Mouse (Mus musculus) heart, embryonic 14.5 days (tissue): Measurements from ENCODE around the gene Nkx2-3. TPM values are rescaled to one million over a fixed set of nuclear protein-coding genes. Genes with fewer than 3 reads are reported as not detected.

Experiments
- ATAC-seq: fragments of 200-750 bp; cut with Nextera tagmentation; 2 replicates; pipeline ENCODE4 v1.8.0; 2017; ENCODE audit warnings: low read depth, moderate TSS enrichment; ENCODE audit not compliant: insufficient number of reproducible peaks, insufficient read depth, low FRiP score
- H3K27ac ChIP-seq, 2 experiments: fragments of 200-500 bp in 1 of 2; fragments of 300-500 bp in 1 of 2; sonication (generic) in 1 of 2; replicated peaks in 1 of 2; 2 replicates each; pipeline ENCODE4 v1.5.1; 2012 to 2014; ENCODE audit warnings: low read depth in 2 of 2, low read length in 2 of 2, control low read depth in 1 of 2, mild to moderate bottlenecking in 1 of 2, mixed read lengths in 1 of 2; ENCODE audit not compliant: control insufficient read depth in 1 of 2, insufficient read depth in 1 of 2
- H3K27me3 ChIP-seq: fragments of 300-500 bp; sonication (generic); 2 replicates; pipeline ENCODE4 v1.6.1; 2014; ENCODE audit warnings: mild to moderate bottlenecking, low read length, control low read depth; ENCODE audit not compliant: control insufficient read depth, insufficient read depth
- H3K36me3 ChIP-seq: fragments of 300-500 bp; sonication (generic); 2 replicates; pipeline ENCODE4 v1.6.1; 2014; ENCODE audit warnings: mild to moderate bottlenecking, control low read depth, low read length, mixed read lengths; ENCODE audit not compliant: control insufficient read depth, insufficient read depth
- H3K4me1 ChIP-seq, 2 experiments: fragments of 200-500 bp in 1 of 2; fragments of 300-500 bp in 1 of 2; sonication (generic) in 1 of 2; 2 replicates each; pipeline ENCODE4 v1.6.1; 2012 to 2014; ENCODE audit warnings: low read length in 2 of 2, control low read depth in 1 of 2, mixed read lengths in 1 of 2; ENCODE audit not compliant: control insufficient read depth in 2 of 2, insufficient read depth in 2 of 2
- H3K4me2 ChIP-seq: fragments of 300-500 bp; sonication (generic); 2 replicates; pipeline ENCODE4 v1.6.1; 2014; ENCODE audit warnings: mild to moderate bottlenecking, low read length
- H3K4me3 ChIP-seq, 2 experiments: fragments of 200-500 bp in 1 of 2; fragments of 300-500 bp in 1 of 2; sonication (generic) in 1 of 2; 2 replicates each; pipeline ENCODE4 v1.5.1; 2012 to 2014; ENCODE audit warnings: low read length in 2 of 2, mild to moderate bottlenecking in 2 of 2, control low read depth in 1 of 2, low read depth in 1 of 2, moderate library complexity in 1 of 2; ENCODE audit not compliant: control insufficient read depth in 1 of 2, insufficient read depth in 1 of 2
- H3K9ac ChIP-seq: fragments of 300-500 bp; sonication (generic); 2 replicates; pipeline ENCODE4 v1.6.1; 2014; ENCODE audit warnings: mild to moderate bottlenecking, low read length
- H3K9me3 ChIP-seq: fragments of 300-500 bp; sonication (generic); 2 replicates; pipeline ENCODE4 v1.6.1; 2016; ENCODE audit warnings: low read length, control low read depth; ENCODE audit not compliant: control insufficient read depth
- WGBS: fragments of 180-500 bp; shearing (Covaris S2); extraction: QIAGEN DNeasy Blood & Tissue Kit; methylation state at CpG from one replicate; pipeline ENCODE4 v1.1.7; 2014; 5-methylcytosine and 5-hydroxymethylcytosine counted together
- polyA plus RNA-seq: library from polyadenylated mRNA; unstranded; fragments of >200 nt; fragmentation: Nextera tagmentation; extraction: Ambion mirVana; gene quantifications from 2 replicates; pipeline ENCODE4 v1.2.1, GENCODE M21; 2014

Nkx2-3 gene
- polyA plus RNA-seq, 1 experiment from 2014 or later = not detected

GRCm38 (mm10) chr19:43629088-43629487 lies 17.0 kb downstream of the Nkx2-3 start:
- peaks cover 32% of the 10 kb centered on the region for H3K27me3 ChIP-seq
- no peak for ATAC-seq
- WGBS = 40% methylated on average over 4 of the region's 4 CpGs

GRCm38 (mm10) chr19:43630466-43631251 lies 18.5 kb downstream of the Nkx2-3 start:
- no peak overlapping the region for H3K4me2 ChIP-seq
- no peaks in the 10 kb centered on the region for H3K4me1 ChIP-seq
- H3K27me3 ChIP-seq = peaks cover 24% of the 10 kb centered on the region
- H3K9ac ChIP-seq = no peak overlapping the region
- H3K9me3 ChIP-seq = no peaks in the 10 kb centered on the region
- no peak overlapping the region for H3K4me3 ChIP-seq
- no peaks in the 10 kb centered on the region for H3K36me3 ChIP-seq
- 23% methylated on average over 12 of the region's 12 CpGs for WGBS
- ATAC-seq = no peak
- no peak overlapping the region for H3K27ac ChIP-seq

More at GRCm38 (mm10) chr19:43629088-43629487, 17.0 kb downstream of the Nkx2-3 start:
- no peak overlapping the region for H3K27ac ChIP-seq
- no peaks in the 10 kb centered on the region for H3K9me3 ChIP-seq
- no peaks in the 10 kb centered on the region for H3K4me1 ChIP-seq
- no peak overlapping the region for H3K4me3 ChIP-seq
- H3K9ac ChIP-seq = no peak overlapping the region
- no peaks in the 10 kb centered on the region for H3K36me3 ChIP-seq
- H3K4me2 ChIP-seq = no peak overlapping the region

- Histone ChIP-seq H3K9me3 (no peaks in the 10 kb centered on the region), H3K27ac (no peak overlapping the region), H3K4me2 (no peak overlapping the region), H3K4me1 (no peaks in the 10 kb centered on the region), H3K27me3 (peaks cover 8% of the 10 kb centered on the region; the same call in 1 of the 2 replicates), H3K4me3 (no peak overlapping the region), H3K9ac (no peak overlapping the region), H3K36me3 (no peaks in the 10 kb centered on the region)
- ATAC-seq = no peak
- WGBS = 55% methylated on average over 11 of the region's 11 CpGs
Measured at GRCm38 (mm10) chr19:43641833-43642232, 29.7 kb downstream of the Nkx2-3 start.

- Histone ChIP-seq H3K9ac (no peak overlapping the region), H3K4me2 (no peak overlapping the region), H3K9me3 (no peaks in the 10 kb centered on the region), H3K27ac (no peak overlapping the region), H3K4me3 (no peak overlapping the region), H3K36me3 (no peaks in the 10 kb centered on the region), H3K27me3 (peaks cover 8% of the 10 kb centered on the region; the same call in 1 of the 2 replicates), H3K4me1 (no peaks in the 10 kb centered on the region)
- WGBS = 64% methylated on average over 9 of the region's 9 CpGs
- no peak for ATAC-seq
Measured at GRCm38 (mm10) chr19:43642843-43643242, 30.7 kb downstream of the Nkx2-3 start.

GRCm38 (mm10) chr19:43645508-43645907 lies 33.4 kb downstream of the Nkx2-3 start:
- WGBS = 87% methylated on average over 9 of the region's 9 CpGs

GRCm38 (mm10) chr19:43646852-43647251 lies 34.7 kb downstream of the Nkx2-3 start:
- Histone ChIP-seq H3K4me2 (no peak overlapping the region), H3K9ac (no peak overlapping the region), H3K9me3 (no peaks in the 10 kb centered on the region), H3K27me3 (peaks cover 7% of the 10 kb centered on the region; the same call in 1 of the 2 replicates), H3K4me3 (no peak overlapping the region), H3K4me1 (no peaks in the 10 kb centered on the region), H3K36me3 (no peaks in the 10 kb centered on the region), H3K27ac (no peak overlapping the region)
- ATAC-seq = no peak
- 49% methylated on average over 7 of the region's 7 CpGs for WGBS

More at GRCm38 (mm10) chr19:43645508-43645907, 33.4 kb downstream of the Nkx2-3 start:
- Histone ChIP-seq H3K9me3 (no peaks in the 10 kb centered on the region), H3K4me2 (no peak overlapping the region), H3K27me3 (peaks cover 3% of the 10 kb centered on the region; the same call in 1 of the 2 replicates), H3K27ac (no peak overlapping the region), H3K36me3 (no peaks in the 10 kb centered on the region), H3K9ac (no peak overlapping the region), H3K4me1 (no peaks in the 10 kb centered on the region), H3K4me3 (no peak overlapping the region)
- ATAC-seq = no peak

GRCm38 (mm10) chr19:43647261-43647660 lies 35.1 kb downstream of the Nkx2-3 start:
- WGBS = 74% methylated on average over 9 of the region's 9 CpGs
- Histone ChIP-seq H3K9ac (no peak overlapping the region), H3K4me1 (no peaks in the 10 kb centered on the region), H3K4me2 (no peak overlapping the region), H3K9me3 (no peaks in the 10 kb centered on the region), H3K27ac (no peak overlapping the region), H3K4me3 (no peak overlapping the region), H3K27me3 (peaks cover 9% of the 10 kb centered on the region; the same call in 1 of the 2 replicates), H3K36me3 (no peaks in the 10 kb centered on the region)
- ATAC-seq = no peak
